Mouse (Mus musculus): Measurements from ENCODE around the gene Cldn34b1. TPM values are rescaled to one million over a fixed set of nuclear protein-coding genes. Genes with fewer than 3 reads are reported as not detected.
"Not testable (repeated sequence)": the region's sequence is repeated elsewhere in the genome, so short reads cannot be mapped to it uniquely, and the experiment has no call there.

Gene Cldn34b1
- total RNA-seq (2017), result not detected in 2 replicates

- ATAC-seq (replicated peaks in 1 of 2; ENCODE audit: insufficient read depth in 1 of 2, low FRiP score in 2 of 2, low TSS enrichment in 1 of 2, low read depth in 1 of 2, poor library complexity in 2 of 2, severe bottlenecking in 2 of 2), result not testable (repeated sequence)
Observed at GRCm38 (mm10) chrX:154890167-154890566, at the start of gene Cldn34b1. Gene Cldn34b1, minus strand, starts transcription at chrX:154890267.

GRCm38 (mm10) chrX:154935887-154936286 lies 45.8 kb upstream of the Cldn34b1 start, which contains the start of gene Magea6:
Gene Magea6, minus strand, starts transcription at chrX:154935987.
- not testable (repeated sequence) for ATAC-seq (replicated peaks in 1 of 2; ENCODE audit: insufficient read depth in 1 of 2, low FRiP score in 2 of 2, low TSS enrichment in 1 of 2, low read depth in 1 of 2, poor library complexity in 2 of 2, severe bottlenecking in 2 of 2)

Other genes starting within 250 kb of the Cldn34b1 start
- not detected in 2 replicates for gene Magea6, start 45.7 kb upstream of the Cldn34b1 start, total RNA-seq (2017)
- gene Magea3, start 59.2 kb upstream of the Cldn34b1 start, total RNA-seq (2017), result not detected in 2 replicates
- not detected in 2 replicates for gene Magea8, start 105.6 kb upstream of the Cldn34b1 start, total RNA-seq (2017)
- not detected in 2 replicates for gene Magea5, start 172.9 kb upstream of the Cldn34b1 start, total RNA-seq (2017)
- not detected in 2 replicates for gene Magea1, start 199.5 kb upstream of the Cldn34b1 start, total RNA-seq (2017)
- not detected in 2 replicates for gene Magea2, start 203.4 kb upstream of the Cldn34b1 start, total RNA-seq (2017)
- not detected in 2 replicates for gene Cldn34b2, start 238.1 kb upstream of the Cldn34b1 start, total RNA-seq (2017)

Measured in hematopoietic stem cell, adult 5-6 weeks (primary cell).